Mouse (Mus musculus): ENCODE data around the gene Ms4a4c.

- TF ChIP-seq POLR2A (IDR thresholded peaks at IDR 0.05; ENCODE audit: borderline replicate concordance, control insufficient read depth, low read depth, low read length) (no peak), CTCF (IDR thresholded peaks at IDR 0.05; ENCODE audit: control insufficient read depth, insufficient read depth, low read length) (no peak)
These were observed 4.0 kb downstream of the Ms4a4c start for GRCm38 (mm10) chr19:11408591-11408990.
